Mouse (Mus musculus): ENCODE data around the gene H2-DMb1.

The H2-DMb1 gene

DNA sequence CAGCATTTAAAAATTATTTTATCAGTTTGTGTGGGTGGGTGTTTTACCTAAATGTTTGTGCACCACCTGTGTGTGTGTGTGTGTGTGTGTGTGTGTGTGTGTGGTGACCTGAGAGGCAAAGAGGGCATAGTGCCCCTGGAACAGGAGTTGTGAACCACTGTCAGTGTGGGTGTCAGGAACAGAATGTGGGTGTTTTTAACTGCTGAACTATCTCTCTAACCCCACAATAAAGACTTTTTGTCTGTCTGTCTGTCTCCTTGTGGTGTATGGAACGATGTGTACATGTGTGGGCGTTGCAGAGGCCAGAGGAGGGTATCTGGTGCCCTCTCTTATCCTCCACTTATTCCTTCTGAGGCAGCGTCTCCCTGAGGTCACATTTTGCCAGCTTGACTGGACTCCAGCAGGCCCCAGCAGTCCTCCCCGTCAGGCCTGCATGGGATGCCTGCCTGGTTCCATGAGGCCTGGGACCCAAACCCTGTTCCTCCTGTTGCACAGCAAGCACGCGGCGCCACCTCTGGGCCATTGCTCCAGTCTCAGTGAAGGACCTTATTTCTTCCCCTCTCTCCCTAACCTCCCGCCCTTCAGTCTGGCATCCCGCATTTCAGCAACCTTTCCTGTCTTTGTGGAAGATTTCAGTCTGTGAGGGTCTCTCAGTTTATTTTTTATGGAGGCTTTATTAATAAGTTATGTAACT, 11.5 kb downstream of the H2-DMb1 start:
- DNase-seq, result peak; percentile 78

- DNase-seq, result peak; percentile 57
Measured at GRCm38 (mm10) chr17:34165033-34165730, 12.3 kb downstream of the H2-DMb1 start.

- DNase-seq, result peak; percentile 64
Measured at GRCm38 (mm10) chr17:34169279-34169678, 16.4 kb downstream of the H2-DMb1 start.

DNA sequence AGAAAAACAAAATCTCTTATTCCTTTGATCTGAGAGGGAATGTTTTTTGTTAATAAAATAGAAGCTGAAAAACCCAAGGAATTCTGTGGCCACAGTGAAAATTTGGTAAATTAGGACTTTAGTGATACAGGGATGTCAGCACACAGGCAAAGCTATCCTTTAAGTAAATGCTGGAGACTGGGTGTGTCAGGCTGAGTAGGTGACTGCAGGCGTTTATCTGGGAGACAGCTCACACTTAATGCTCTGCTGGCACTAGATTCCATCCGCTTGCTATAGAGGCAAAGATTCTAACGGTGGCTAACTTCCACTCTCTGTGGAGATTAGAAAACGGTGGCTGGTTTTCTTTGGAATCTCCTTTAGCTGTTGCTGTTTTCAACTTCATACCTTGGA, 17.6 kb downstream of the H2-DMb1 start:
- DNase-seq, result no peak

- peak; percentile 90 for DNase-seq
Measured at GRCm38 (mm10) chr17:34170877-34171498, 18.1 kb downstream of the H2-DMb1 start.

DNA sequence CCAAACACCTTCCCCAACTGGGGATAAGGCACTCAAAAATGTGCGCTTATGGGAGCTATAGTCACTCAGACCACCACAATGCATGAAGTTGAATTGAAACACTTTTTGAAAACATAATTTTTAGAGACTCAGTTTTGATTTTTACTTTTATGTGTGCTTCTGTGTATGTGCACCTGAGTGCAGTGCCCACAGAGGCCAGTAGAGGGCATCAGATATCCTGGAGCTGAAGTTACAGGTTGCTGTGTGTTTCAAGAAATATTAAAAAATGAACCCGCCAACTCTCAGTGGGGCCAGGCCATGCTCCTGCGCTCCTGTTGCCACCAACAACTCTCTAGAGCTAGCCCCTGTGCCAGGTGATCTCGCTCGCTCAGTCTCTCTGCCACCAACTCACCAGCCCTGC, 19.7 kb downstream of the H2-DMb1 start:
- DNase-seq, result no peak

DNA sequence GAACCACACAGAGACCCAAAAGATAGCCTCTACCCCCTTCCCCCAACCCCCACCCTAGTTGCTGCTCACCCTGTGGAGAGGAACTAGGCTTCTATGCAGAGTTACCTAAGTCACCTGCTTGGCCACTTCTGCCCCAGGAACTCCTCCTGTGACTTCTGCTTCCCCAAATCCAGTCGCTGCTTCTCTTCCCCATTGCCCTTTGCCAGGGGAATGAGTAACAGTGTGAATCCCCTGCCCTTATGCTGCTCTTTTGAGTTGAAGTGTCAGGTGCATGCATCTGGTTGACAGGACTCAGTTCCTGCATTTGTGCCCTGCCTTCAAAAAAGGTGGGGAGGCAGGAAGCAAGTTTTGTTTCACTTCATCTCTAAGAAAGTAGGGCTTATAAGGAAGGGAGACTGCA, 21.2 kb downstream of the H2-DMb1 start:
- DNase-seq, result no peak

DNA sequence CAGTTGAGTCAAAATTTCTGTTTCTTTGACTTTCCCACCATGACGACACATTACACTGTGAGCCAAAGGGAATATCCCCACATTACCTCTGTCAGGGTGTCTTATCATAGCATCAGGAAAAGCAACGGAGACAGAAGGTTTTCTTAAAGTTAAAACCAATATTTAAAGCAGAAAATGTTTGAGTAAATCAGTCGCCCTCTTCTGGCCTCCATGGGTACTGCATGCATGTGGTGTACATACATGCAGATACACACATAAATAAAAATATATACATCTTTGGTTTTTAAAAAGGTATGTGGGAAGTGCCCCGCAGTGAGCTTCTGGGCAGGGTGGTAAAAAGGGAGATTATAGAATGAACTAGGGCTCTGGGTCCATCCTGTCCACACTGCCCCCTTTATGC, 24.3 kb downstream of the H2-DMb1 start:
- DNase-seq, result no peak

- no peak for DNase-seq
Measured at GRCm38 (mm10) chr17:34179019-34179418, 26.1 kb downstream of the H2-DMb1 start.

GRCm38 (mm10) chr17:34179913-34180859, 27.3 kb downstream of the H2-DMb1 start:
- DNase-seq, result no peak

GRCm38 (mm10) chr17:34183564-34184219, 30.8 kb downstream of the H2-DMb1 start:
- DNase-seq, result no peak

GRCm38 (mm10) chr17:34185526-34185925, 32.7 kb downstream of the H2-DMb1 start:
- no peak for DNase-seq

- no peak for DNase-seq
Measured at GRCm38 (mm10) chr17:34186885-34187260, 34.0 kb downstream of the H2-DMb1 start.

DNA sequence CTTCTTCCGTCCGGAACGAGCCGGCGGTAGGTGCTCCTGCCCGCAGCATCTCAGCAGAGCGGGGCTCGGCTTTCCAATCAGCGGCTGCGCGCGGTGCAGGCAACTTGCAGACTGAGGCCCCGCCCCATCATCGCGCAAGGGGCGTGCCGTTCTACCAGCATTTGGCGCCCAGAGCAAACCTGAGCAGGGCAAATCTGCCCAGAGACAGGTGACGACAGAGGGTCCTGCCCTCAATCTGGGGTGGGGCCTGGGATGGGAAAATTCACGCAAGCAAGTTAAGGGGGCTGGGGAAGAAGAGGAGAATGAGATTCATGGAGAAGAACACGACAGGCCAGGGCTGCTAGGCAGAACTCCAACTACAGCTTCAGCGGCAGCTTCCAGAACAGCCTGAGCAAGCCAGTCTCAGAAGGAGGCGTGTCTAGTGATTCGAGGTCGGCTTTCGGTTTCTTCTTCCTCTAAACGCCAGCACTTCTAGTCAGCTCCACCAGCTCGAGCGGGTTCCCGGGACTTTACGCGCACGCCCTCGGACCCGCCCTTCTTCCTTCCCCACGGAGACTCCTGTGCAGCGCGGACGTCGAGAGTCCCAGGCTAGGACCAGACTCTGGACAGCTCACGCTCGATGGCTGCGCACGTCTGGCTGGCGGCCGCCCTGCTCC, 34.5 kb downstream of the H2-DMb1 start, which contains the start of the genes Tap1 and Psmb9:
TSS of gene Tap1 (plus strand) at position 293 of the 656 bp plus-strand sequence.
TSS of gene Psmb9 (minus strand) at position 504 of the 656 bp plus-strand sequence.
- DNase-seq, result peak; percentile 100

DNA sequence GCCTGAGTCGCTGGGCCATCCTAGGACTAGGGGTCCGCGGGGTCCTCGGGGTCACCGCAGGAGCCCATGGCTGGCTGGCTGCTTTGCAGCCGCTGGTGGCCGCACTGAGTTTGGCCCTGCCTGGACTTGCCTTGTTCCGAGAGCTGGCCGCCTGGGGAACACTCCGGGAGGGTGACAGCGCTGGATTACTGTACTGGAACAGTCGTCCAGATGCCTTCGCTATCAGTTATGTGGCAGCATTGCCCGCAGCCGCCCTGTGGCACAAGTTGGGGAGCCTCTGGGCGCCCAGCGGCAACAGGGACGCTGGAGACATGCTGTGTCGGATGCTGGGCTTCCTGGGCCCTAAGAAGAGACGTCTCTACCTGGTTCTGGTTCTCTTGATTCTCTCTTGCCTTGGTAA, 35.1 kb downstream of the H2-DMb1 start:
- DNase-seq, result peak; percentile 59

GRCm38 (mm10) chr17:34188986-34189385, 36.1 kb downstream of the H2-DMb1 start:
- no peak for DNase-seq

GRCm38 (mm10) chr17:34192852-34193251, 40.0 kb downstream of the H2-DMb1 start:
- DNase-seq, result no peak

DNA sequence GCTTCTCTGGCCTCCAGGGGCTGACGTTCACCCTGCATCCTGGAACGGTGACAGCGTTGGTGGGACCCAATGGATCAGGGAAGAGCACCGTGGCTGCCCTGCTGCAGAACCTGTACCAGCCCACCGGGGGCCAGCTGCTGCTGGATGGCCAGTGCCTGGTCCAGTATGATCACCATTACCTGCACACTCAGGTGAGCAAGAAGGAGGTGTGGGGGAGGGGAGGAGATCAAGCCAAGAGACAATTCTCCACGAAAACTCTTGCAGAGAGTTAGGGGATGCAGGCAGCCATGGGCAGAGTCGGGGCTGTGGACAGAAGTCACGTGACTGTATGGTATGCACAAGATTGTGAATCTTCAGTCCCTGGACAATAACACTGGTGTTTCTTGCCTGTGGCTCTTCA, 40.6 kb downstream of the H2-DMb1 start:
- no peak for DNase-seq

DNA sequence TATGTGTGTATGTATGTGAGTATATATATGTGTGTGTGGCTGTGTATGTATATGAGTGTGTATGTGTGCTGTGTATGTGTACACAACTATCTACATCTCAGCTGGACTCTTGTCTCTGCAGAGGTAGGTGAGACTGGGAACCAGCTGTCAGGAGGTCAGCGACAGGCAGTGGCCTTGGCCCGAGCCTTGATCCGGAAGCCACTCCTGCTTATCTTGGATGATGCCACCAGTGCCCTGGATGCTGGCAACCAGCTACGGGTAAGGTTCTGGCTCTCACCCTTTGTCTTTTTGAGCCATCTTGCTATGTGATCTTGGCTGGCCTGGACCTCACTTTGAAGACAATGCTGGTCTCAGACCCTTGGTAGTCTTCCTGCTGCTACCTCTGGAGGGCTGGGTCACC, 41.9 kb downstream of the H2-DMb1 start:
- no peak for DNase-seq

- peak; percentile 91 for DNase-seq
Measured at GRCm38 (mm10) chr17:34196491-34196890, 43.6 kb downstream of the H2-DMb1 start.
